Mouse (Mus musculus) stomach, postnatal 0 days (tissue): ENCODE results near the gene Trnau1ap.

Source experiments
- CTCF ChIP-seq: IDR thresholded peaks from 2 replicates; pipeline ENCODE4 v1.5.1; 2016; ENCODE audit warnings: antibody characterized with exemption, low read depth, mild to moderate bottlenecking, moderate library complexity
- EP300 ChIP-seq: optimal IDR thresholded peaks from 2 replicates; pipeline ENCODE3; 2016; ENCODE audit warnings: antibody characterized with exemption

- TF ChIP-seq CTCF (no peak), EP300 (no peak)
These were observed 22.1 kb upstream of the Trnau1ap start for GRCm38 (mm10) chr4:132351401-132351800.
